Mouse (Mus musculus) erythroblast, adult 5-6 weeks (primary cell): Measurements from ENCODE around the gene Vamp3. TPM values are rescaled to one million over a fixed set of nuclear protein-coding genes. Genes with fewer than 3 reads are reported as not detected.
A peak's percentile ranks its signal among the peaks of the same experiment; 100 is the strongest.

Source experiments
- ATAC-seq: replicated peaks from 2 replicates; pipeline ENCODE4 v1.8.0; 2016; ENCODE audit warnings: moderate number of reproducible peaks, mild to moderate bottlenecking, moderate TSS enrichment, inconsistent platforms; ENCODE audit not compliant: poor library complexity, low FRiP score, severe bottlenecking
- total RNA-seq, 2 experiments: library from RNA; stranded (forward) in 1 of 2; stranded (reverse) in 1 of 2; fragments of 150-400 nt in 1 of 2; fragments of 200-764, 138-1000 nt in 1 of 2; gene quantifications; 2 replicates each; pipeline versions ENCODE4 v1.2.3 to v1.2.4; 2015 to 2017; ENCODE audit warnings: low replicate concordance in 2 of 2

Vamp3 gene
- total RNA-seq (2015; ENCODE audit: low replicate concordance) (26.3 and 39.3 TPM in 2 replicates), total RNA-seq (2017; ENCODE audit: low replicate concordance) (23.0 and 30.1 TPM in 2 replicates)

- peak; percentile 98 for ATAC-seq
Observed at GRCm38 (mm10) chr4:151057347-151058321, at the start of gene Vamp3. TSS of gene Vamp3 (minus strand) at chr4:151057963.

- ATAC-seq = no peak
Observed at GRCm38 (mm10) chr4:151106468-151106867, 48.7 kb upstream of the Vamp3 start.

GRCm38 (mm10) chr4:151105886-151106285 lies 48.1 kb upstream of the Vamp3 start:
- ATAC-seq = no peak

- no peak for ATAC-seq
Observed at GRCm38 (mm10) chr4:151104147-151104546, 46.4 kb upstream of the Vamp3 start.

GRCm38 (mm10) chr4:151103646-151104045 lies 45.9 kb upstream of the Vamp3 start:
- ATAC-seq = no peak

- no peak for ATAC-seq
Observed at GRCm38 (mm10) chr4:151097104-151097438, 39.3 kb upstream of the Vamp3 start.

GRCm38 (mm10) chr4:151096334-151097103 lies 38.8 kb upstream of the Vamp3 start:
- no peak for ATAC-seq

- peak; percentile 62; the same call in 1 of the 2 replicates for ATAC-seq
Observed at GRCm38 (mm10) chr4:151095207-151095606, 37.4 kb upstream of the Vamp3 start.

GRCm38 (mm10) chr4:151089270-151089669 lies 31.5 kb upstream of the Vamp3 start, which contains the start of gene Gm13090:
TSS of gene Gm13090 (plus strand) at chr4:151089570.
- no peak for ATAC-seq

- no peak for ATAC-seq
Observed at GRCm38 (mm10) chr4:151088819-151089218, 31.1 kb upstream of the Vamp3 start.

- no peak for ATAC-seq
Observed at GRCm38 (mm10) chr4:151087358-151087757, 29.6 kb upstream of the Vamp3 start.

- ATAC-seq = no peak
Observed at GRCm38 (mm10) chr4:151083027-151083426, 25.3 kb upstream of the Vamp3 start.

- ATAC-seq = no peak
Observed at GRCm38 (mm10) chr4:151081977-151082376, 24.2 kb upstream of the Vamp3 start.

GRCm38 (mm10) chr4:151081355-151081754 lies 23.6 kb upstream of the Vamp3 start:
- no peak for ATAC-seq

- ATAC-seq = no peak
Observed at GRCm38 (mm10) chr4:151074817-151075216, 17.1 kb upstream of the Vamp3 start.

- peak; percentile 71; the same call in 1 of the 2 replicates for ATAC-seq
Observed at GRCm38 (mm10) chr4:151073108-151073744, 15.5 kb upstream of the Vamp3 start.

GRCm38 (mm10) chr4:151070962-151071361 lies 13.2 kb upstream of the Vamp3 start:
- no peak for ATAC-seq

GRCm38 (mm10) chr4:151068751-151069150 lies 11.0 kb upstream of the Vamp3 start:
- no peak for ATAC-seq

GRCm38 (mm10) chr4:151059566-151059965 lies 1.8 kb upstream of the Vamp3 start:
- no peak for ATAC-seq

GRCm38 (mm10) chr4:151058634-151059033 lies 871 bp upstream of the Vamp3 start:
- ATAC-seq = no peak
